Mouse (Mus musculus) lung, postnatal 0 days (tissue): ENCODE data around the gene Gla. TPM values are rescaled to one million over a fixed set of nuclear protein-coding genes. Genes with fewer than 3 reads are reported as not detected.
A peak's percentile ranks its signal among the peaks of the same experiment; 100 is the strongest.

Source experiments
- ATAC-seq: fragments of 200-750 bp; cut with Nextera tagmentation; 2 replicates; pipeline ENCODE4 v1.8.0; 2017; ENCODE audit warnings: moderate library complexity
- DNase-seq: peaks from one replicate; pipeline ENCODE4 v3.0.0-alpha.2; 2016; ENCODE audit warnings: low spot score
- H3K27ac ChIP-seq: fragments of 300-500 bp; sonication (generic); 2 replicates; pipeline ENCODE4 v1.5.1; 2014; ENCODE audit warnings: antibody characterized with exemption, mild to moderate bottlenecking, low read length, mixed read lengths
- H3K27me3 ChIP-seq: fragments of 300-500 bp; sonication (generic); replicated peaks from 2 replicates; pipeline ENCODE4 v1.6.1; 2014; ENCODE audit warnings: low read length, mixed read lengths; ENCODE audit not compliant: insufficient read depth
- H3K36me3 ChIP-seq: fragments of 300-500 bp; sonication (generic); 2 replicates; pipeline ENCODE4 v1.6.1; 2014; ENCODE audit warnings: low read length, mixed read lengths; ENCODE audit not compliant: insufficient read depth
- H3K4me1 ChIP-seq: fragments of 300-500 bp; sonication (generic); 2 replicates; pipeline ENCODE4 v1.6.1; 2014; ENCODE audit warnings: antibody characterized with exemption, low read depth, low read length, mixed read lengths; ENCODE audit not compliant: insufficient read depth
- H3K4me2 ChIP-seq: fragments of 300-500 bp; sonication (generic); replicated peaks from 2 replicates; pipeline ENCODE4 v1.6.1; 2014; ENCODE audit warnings: low read depth, mild to moderate bottlenecking, low read length, moderate library complexity, mixed read lengths
- H3K4me3 ChIP-seq: fragments of 300-500 bp; sonication (generic); 2 replicates; pipeline ENCODE4 v1.5.1; 2014; ENCODE audit warnings: low read depth, low read length
- H3K9ac ChIP-seq: fragments of 300-500 bp; sonication (generic); replicated peaks from 2 replicates; pipeline ENCODE4 v1.6.1; 2014; ENCODE audit warnings: low read depth, mild to moderate bottlenecking
- H3K9me3 ChIP-seq: fragments of 300-500 bp; sonication (generic); 2 replicates; pipeline ENCODE4 v1.6.1; 2016; ENCODE audit warnings: low read length, mixed read lengths
- CTCF ChIP-seq: IDR thresholded peaks from 2 replicates; pipeline ENCODE4 v1.5.1; 2016; ENCODE audit warnings: antibody characterized with exemption, mild to moderate bottlenecking
- EP300 ChIP-seq: IDR thresholded peaks from 2 replicates; pipeline ENCODE4 v1.6.1; 2016; ENCODE audit warnings: antibody characterized with exemption, mild to moderate bottlenecking, control low read depth
- WGBS: fragments of 180-500 bp; shearing (Covaris S2); extraction: QIAGEN DNeasy Blood & Tissue Kit; methylation state at CpG from one replicate; pipeline ENCODE4 v1.1.7; 2014; 5-methylcytosine and 5-hydroxymethylcytosine counted together
- polyA plus RNA-seq: library from polyadenylated mRNA; unstranded; fragments of >200 nt; fragmentation: Nextera tagmentation; extraction: Ambion mirVana; gene quantifications from 2 replicates; pipeline ENCODE4 v1.2.1, GENCODE M21; 2015

The Gla gene
- polyA plus RNA-seq, 1 experiment from 2014 or later, result 3.9 TPM

GRCm38 (mm10) chrX:134582270-134582669, 18.7 kb downstream of the Gla start:
- Histone ChIP-seq H3K36me3 (no peaks in the 10 kb centered on the region), H3K4me1 (no peaks in the 10 kb centered on the region), H3K9me3 (no peaks in the 10 kb centered on the region), H3K9ac (no peak overlapping the region), H3K4me2 (no peak overlapping the region), H3K27ac (no peak overlapping the region), H3K4me3 (no peak overlapping the region), H3K27me3 (no peaks in the 10 kb centered on the region)
- WGBS, result 73% methylated on average over 11 of the region's 11 CpGs
- ATAC-seq (no peak), DNase-seq (no peak)
- TF ChIP-seq EP300, result no peak
- no peak for TF ChIP-seq CTCF

GRCm38 (mm10) chrX:134580528-134581305, 20.2 kb downstream of the Gla start:
- H3K9me3 ChIP-seq, result no peaks in the 10 kb centered on the region
- H3K4me3 ChIP-seq, result no peak overlapping the region
- WGBS, result 81% methylated on average over 14 of the region's 14 CpGs
- H3K27ac ChIP-seq, result no peak overlapping the region
- no peak overlapping the region for H3K9ac ChIP-seq
- no peaks in the 10 kb centered on the region for H3K4me1 ChIP-seq
- no peak for TF ChIP-seq CTCF
- TF ChIP-seq EP300, result no peak
- ATAC-seq (no peak), DNase-seq (no peak)
- H3K4me2 ChIP-seq, result no peak overlapping the region
- H3K36me3 ChIP-seq, result no peaks in the 10 kb centered on the region
- H3K27me3 ChIP-seq, result no peaks in the 10 kb centered on the region

GRCm38 (mm10) chrX:134577896-134578295, 23.0 kb downstream of the Gla start:
- Histone ChIP-seq H3K9ac (no peak overlapping the region), H3K36me3 (no peaks in the 10 kb centered on the region), H3K4me1 (no peaks in the 10 kb centered on the region), H3K9me3 (no peaks in the 10 kb centered on the region), H3K4me2 (no peak overlapping the region), H3K4me3 (no peak overlapping the region), H3K27me3 (no peaks in the 10 kb centered on the region), H3K27ac (no peak overlapping the region)
- no peak for ATAC-seq
- TF ChIP-seq CTCF, result no peak
- TF ChIP-seq EP300, result no peak
- no peak for DNase-seq
- 79% methylated on average over 4 of the region's 4 CpGs for WGBS

- Histone ChIP-seq H3K4me1 (no peaks in the 10 kb centered on the region), H3K27me3 (no peaks in the 10 kb centered on the region), H3K36me3 (no peaks in the 10 kb centered on the region), H3K4me3 (no peak overlapping the region), H3K27ac (no peak overlapping the region), H3K9ac (no peak overlapping the region), H3K4me2 (no peak overlapping the region), H3K9me3 (no peaks in the 10 kb centered on the region)
- ATAC-seq (no peak), DNase-seq (no peak)
- TF ChIP-seq EP300 (no peak), CTCF (no peak)
- WGBS, result 75% methylated on average over 8 of the region's 8 CpGs
Observed at GRCm38 (mm10) chrX:134566536-134567222, 34.2 kb downstream of the Gla start.

GRCm38 (mm10) chrX:134564326-134564725, 36.6 kb downstream of the Gla start:
- Histone ChIP-seq H3K27ac (no peak overlapping the region), H3K27me3 (no peaks in the 10 kb centered on the region), H3K9me3 (no peaks in the 10 kb centered on the region), H3K4me3 (no peak overlapping the region), H3K4me1 (no peaks in the 10 kb centered on the region), H3K36me3 (no peaks in the 10 kb centered on the region), H3K9ac (no peak overlapping the region), H3K4me2 (no peak overlapping the region)
- DNase-seq, result no peak
- 65% methylated on average over 4 of the region's 4 CpGs for WGBS
- no peak for ATAC-seq
- no peak for TF ChIP-seq CTCF
- no peak for TF ChIP-seq EP300

GRCm38 (mm10) chrX:134554425-134554824, 46.5 kb downstream of the Gla start:
- Histone ChIP-seq H3K9ac (no peak overlapping the region), H3K9me3 (no peaks in the 10 kb centered on the region), H3K27ac (no peak overlapping the region), H3K36me3 (no peaks in the 10 kb centered on the region), H3K4me1 (no peaks in the 10 kb centered on the region), H3K4me2 (no peak overlapping the region), H3K27me3 (no peaks in the 10 kb centered on the region), H3K4me3 (no peak overlapping the region)
- DNase-seq, result peak; percentile 23
- ATAC-seq, result no peak
- TF ChIP-seq EP300, result no peak
- no peak for TF ChIP-seq CTCF
- WGBS, result 62% methylated on average over 6 of the region's 6 CpGs
